Mouse (Mus musculus): ENCODE results near the gene Nabp2.

DNA sequence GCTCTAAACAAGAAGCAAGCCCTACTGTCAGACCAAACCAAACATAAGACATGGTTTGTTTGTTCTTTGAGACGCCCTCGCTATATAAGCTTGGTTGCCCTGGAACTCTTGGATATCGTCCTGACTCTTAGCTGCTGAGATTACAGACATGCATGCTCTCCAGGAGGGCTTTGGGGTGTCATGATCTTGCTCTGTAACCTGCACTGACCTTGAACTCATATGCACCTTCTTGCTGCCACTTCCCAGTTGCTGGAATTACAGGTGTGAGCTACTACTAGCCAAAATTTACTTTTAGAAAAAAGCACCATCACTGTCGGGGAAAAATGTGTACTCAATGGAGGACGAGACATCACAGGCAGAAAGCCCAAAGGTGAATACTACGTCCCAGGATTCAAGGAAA is 41.7 kb downstream of the Nabp2 start:
- TF ChIP-seq ZNF384 (IDR thresholded peaks at IDR 0.05; ENCODE audit: low read depth, low read length), result no peak
- no peak for TF ChIP-seq MAFK (IDR thresholded peaks at IDR 0.05; ENCODE audit: insufficient read depth, low read depth, low read length)
